Mouse (Mus musculus) ES-E14 (cell line): Measurements from ENCODE around the gene Hsd3b4. TPM values are rescaled to one million over a fixed set of nuclear protein-coding genes. Genes with fewer than 3 reads are reported as not detected.
"Not testable (repeated sequence)": the region's sequence is repeated elsewhere in the genome, so short reads cannot be mapped to it uniquely, and the experiment has no call there.

Experiments
- DNase-seq: peaks from one replicate; pipeline ENCODE4 v3.0.0-alpha.2; 2013; ENCODE audit warnings: low read depth, low spot score
- H3K27ac ChIP-seq: 2 replicates; pipeline ENCODE4 v1.5.1; 2012; ENCODE audit warnings: low read depth, mild to moderate bottlenecking, low read length, moderate library complexity, mixed read lengths; ENCODE audit not compliant: poor library complexity, insufficient read depth, severe bottlenecking
- H3K36me3 ChIP-seq: 2 replicates; pipeline ENCODE4 v1.6.1; 2012; ENCODE audit warnings: mild to moderate bottlenecking, low read length, moderate library complexity, mixed read lengths; ENCODE audit not compliant: control insufficient read depth, poor library complexity, insufficient read depth, severe bottlenecking
- H3K4me1 ChIP-seq, 2 experiments: fragments of 150-350 bp in 1 of 2; sonication (generic) in 1 of 2; 2 replicates each; pipeline ENCODE4 v1.6.1; 2012; ENCODE audit warnings: low read length in 2 of 2, mild to moderate bottlenecking in 1 of 2, mixed read lengths in 1 of 2; ENCODE audit not compliant: control insufficient read depth in 2 of 2, insufficient read depth in 2 of 2, poor library complexity in 1 of 2
- H3K4me3 ChIP-seq, 2 experiments: fragments of 150-350 bp in 1 of 2; sonication (generic) in 1 of 2; 2 replicates each; pipeline ENCODE4 v1.5.1; 2012; ENCODE audit warnings: low read length in 2 of 2, low read depth in 1 of 2, mild to moderate bottlenecking in 1 of 2, mixed read lengths in 1 of 2; ENCODE audit not compliant: insufficient read depth in 1 of 2, poor library complexity in 1 of 2, severe bottlenecking in 1 of 2
- H3K9ac ChIP-seq: 2 replicates; pipeline ENCODE4 v1.6.1; 2012; ENCODE audit warnings: low read depth, mild to moderate bottlenecking, low read length, mixed read lengths; ENCODE audit not compliant: poor library complexity, insufficient read depth, severe bottlenecking
- H3K9me3 ChIP-seq: fragments of 150-350 bp; sonication (generic); 2 replicates; pipeline ENCODE4 v1.6.1; 2012; ENCODE audit warnings: low read depth, mild to moderate bottlenecking, low read length; ENCODE audit not compliant: control insufficient read depth, insufficient read depth
- in situ Hi-C, 2 experiments: fragments of 600-800 bp; cut with MboI; formaldehyde crosslinking; loops; one replicate each; pipeline ENCODE4 v1.15.1; 2025; ENCODE audit warnings: low sequenced_read_pairs in 2 of 2, inconsistent platforms in 1 of 2; ENCODE audit not compliant: unreplicated experiment in 2 of 2
- total RNA-seq: library from RNA; depleted of rRNA; stranded (reverse); fragments of 300-350 nt; gene quantifications from 2 replicates; pipeline ENCODE4 v1.2.3, GENCODE M21; 2012

Hsd3b4 gene
- total RNA-seq, 1 experiment = not detected

GRCm38 (mm10) chr3:98497401-98497800 lies 12.9 kb downstream of the Hsd3b4 start:
- H3K9ac ChIP-seq, H3K27ac ChIP-seq, H3K4me3 ChIP-seq, in situ Hi-C loops, H3K9me3 ChIP-seq, H3K4me1 ChIP-seq, DNase-seq, H3K36me3 ChIP-seq: not testable (repeated sequence)

GRCm38 (mm10) chr3:98496762-98497161 lies 13.6 kb downstream of the Hsd3b4 start:
- H3K9ac ChIP-seq, DNase-seq, H3K4me1 ChIP-seq, H3K9me3 ChIP-seq, H3K4me3 ChIP-seq, H3K36me3 ChIP-seq, H3K27ac ChIP-seq, in situ Hi-C loops: not testable (repeated sequence)

- H3K4me1 ChIP-seq, DNase-seq, H3K4me3 ChIP-seq, H3K27ac ChIP-seq, H3K36me3 ChIP-seq, in situ Hi-C loops, H3K9me3 ChIP-seq, H3K9ac ChIP-seq: not testable (repeated sequence)
These were observed 15.3 kb downstream of the Hsd3b4 start for GRCm38 (mm10) chr3:98495055-98495454.

GRCm38 (mm10) chr3:98494184-98494583 lies 16.1 kb downstream of the Hsd3b4 start:
- H3K9ac ChIP-seq, H3K27ac ChIP-seq, H3K4me1 ChIP-seq, H3K36me3 ChIP-seq, in situ Hi-C loops, DNase-seq, H3K9me3 ChIP-seq, H3K4me3 ChIP-seq: not testable (repeated sequence)

- in situ Hi-C loops, H3K4me1 ChIP-seq, H3K9me3 ChIP-seq: not testable (repeated sequence)
These were observed 38.8 kb downstream of the Hsd3b4 start for GRCm38 (mm10) chr3:98471499-98471898.

GRCm38 (mm10) chr3:98471057-98471456 lies 39.3 kb downstream of the Hsd3b4 start:
- H3K9ac ChIP-seq, H3K4me3 ChIP-seq, DNase-seq, H3K36me3 ChIP-seq, H3K4me1 ChIP-seq, H3K9me3 ChIP-seq, in situ Hi-C loops, H3K27ac ChIP-seq: not testable (repeated sequence)

More at GRCm38 (mm10) chr3:98471499-98471898, 38.8 kb downstream of the Hsd3b4 start:
- DNase-seq, H3K9ac ChIP-seq, H3K27ac ChIP-seq, H3K36me3 ChIP-seq, H3K4me3 ChIP-seq: not testable (repeated sequence)

GRCm38 (mm10) chr3:98469323-98469722 lies 41.0 kb downstream of the Hsd3b4 start:
- H3K36me3 ChIP-seq, H3K4me3 ChIP-seq, DNase-seq, in situ Hi-C loops, H3K4me1 ChIP-seq, H3K27ac ChIP-seq, H3K9ac ChIP-seq, H3K9me3 ChIP-seq: not testable (repeated sequence)

- in situ Hi-C loops = not testable (repeated sequence)
These were observed 53.3 kb downstream of the Hsd3b4 start, which contains the start of gene Gm4450 for GRCm38 (mm10) chr3:98457026-98457425. Gene Gm4450 (minus strand): TSS chr3:98457126.

GRCm38 (mm10) chr3:98453786-98454185 lies 56.5 kb downstream of the Hsd3b4 start:
- H3K4me3 ChIP-seq, H3K36me3 ChIP-seq, in situ Hi-C loops, H3K9me3 ChIP-seq, H3K27ac ChIP-seq, H3K4me1 ChIP-seq, DNase-seq, H3K9ac ChIP-seq: not testable (repeated sequence)

More at GRCm38 (mm10) chr3:98457026-98457425, 53.3 kb downstream of the Hsd3b4 start, which contains the start of gene Gm4450:
- DNase-seq, H3K27ac ChIP-seq, H3K9ac ChIP-seq, H3K9me3 ChIP-seq, H3K4me1 ChIP-seq, H3K36me3 ChIP-seq, H3K4me3 ChIP-seq: not testable (repeated sequence)
